Mouse (Mus musculus) liver, embryonic 15.5 days (tissue): ENCODE measurements at regions not wholly inside any gene's neighbourhood (a gene's known extent, or its start where the extent isn't known, plus 50 kb on each side); places are given as distances from the start of the nearest gene placed in this dataset.

Experiments used
- ATAC-seq: fragments of 200-750 bp; cut with Nextera tagmentation; 2 replicates; pipeline ENCODE4 v1.8.0; 2017; ENCODE audit warnings: moderate number of reproducible peaks, mild to moderate bottlenecking, moderate library complexity; ENCODE audit not compliant: insufficient read depth
- H3K27ac ChIP-seq: fragments of 300-500 bp; sonication (generic); replicated peaks from 2 replicates; pipeline ENCODE4 v1.5.1; 2015; ENCODE audit warnings: mild to moderate bottlenecking, inconsistent platforms
- H3K27me3 ChIP-seq: fragments of 300-500 bp; sonication (generic); 2 replicates; pipeline ENCODE4 v1.6.1; 2015; ENCODE audit warnings: mild to moderate bottlenecking, inconsistent platforms
- H3K36me3 ChIP-seq: fragments of 300-500 bp; sonication (generic); replicated peaks from 2 replicates; pipeline ENCODE4 v1.6.1; 2015; ENCODE audit warnings: moderate library complexity, mild to moderate bottlenecking, inconsistent platforms
- H3K4me1 ChIP-seq: fragments of 300-500 bp; sonication (generic); replicated peaks from 2 replicates; pipeline ENCODE4 v1.6.1; 2015; ENCODE audit warnings: inconsistent platforms
- H3K4me2 ChIP-seq: fragments of 300-500 bp; sonication (generic); 2 replicates; pipeline ENCODE4 v1.6.1; 2015; ENCODE audit warnings: moderate library complexity, mild to moderate bottlenecking, inconsistent platforms
- H3K4me3 ChIP-seq: fragments of 300-500 bp; sonication (generic); replicated peaks from 2 replicates; pipeline ENCODE4 v1.5.1; 2015; ENCODE audit warnings: mild to moderate bottlenecking, inconsistent platforms
- H3K9ac ChIP-seq: fragments of 300-500 bp; sonication (generic); 2 replicates; pipeline ENCODE4 v1.6.1; 2015; ENCODE audit warnings: moderate library complexity, mild to moderate bottlenecking, inconsistent platforms
- H3K9me3 ChIP-seq: fragments of 300-500 bp; sonication (generic); replicated peaks from 2 replicates; pipeline ENCODE4 v1.6.1; 2016; ENCODE audit warnings: inconsistent platforms
- WGBS: fragments of 180-500 bp; shearing (Covaris S2); methylation state at CpG from one replicate; pipeline ENCODE4 v1.1.7; 2015; ENCODE audit warnings: mixed read lengths; ENCODE audit not compliant: insufficient replicate concordance; 5-methylcytosine and 5-hydroxymethylcytosine counted together

- WGBS = 27% methylated on average over 6 of the region's 6 CpGs
Observed at GRCm38 (mm10) chr6:143697997-143698396, 531.0 kb downstream of the Etnk1 start.

DNA sequence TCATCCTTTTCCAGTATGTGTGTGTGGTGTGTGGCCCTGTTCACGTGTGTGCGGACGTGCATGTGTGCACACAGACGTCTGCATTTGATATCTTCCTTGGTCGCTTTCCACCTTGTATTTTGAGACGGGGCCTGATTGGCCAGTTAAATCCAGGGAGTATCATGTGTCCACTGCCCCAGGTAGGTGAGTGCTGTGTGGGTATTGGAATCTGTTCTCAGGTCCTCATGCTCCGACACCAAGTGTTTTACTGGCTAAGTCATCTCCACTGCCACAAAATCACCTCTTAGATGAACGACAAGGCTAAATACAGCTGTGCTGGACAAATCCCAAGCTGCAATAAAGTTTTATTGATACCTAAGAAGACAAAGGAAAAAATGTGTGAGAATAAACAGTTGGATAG, 537.0 kb downstream of the Etnk1 start:
- H3K4me2 ChIP-seq = no peak overlapping the region
- H3K4me1 ChIP-seq = no peaks in the 10 kb centered on the region
- H3K9ac ChIP-seq = no peak overlapping the region
- ATAC-seq = no peak
- no peaks in the 10 kb centered on the region for H3K9me3 ChIP-seq
- H3K4me3 ChIP-seq = no peak overlapping the region
- H3K27me3 ChIP-seq = no peaks in the 10 kb centered on the region
- H3K27ac ChIP-seq = no peak overlapping the region
- WGBS = 67% methylated on average over 8 of the region's 8 CpGs
- H3K36me3 ChIP-seq = no peaks in the 10 kb centered on the region

More at GRCm38 (mm10) chr6:143697997-143698396, 531.0 kb downstream of the Etnk1 start:
- no peaks in the 10 kb centered on the region for H3K4me1 ChIP-seq
- H3K36me3 ChIP-seq = no peaks in the 10 kb centered on the region
- H3K27me3 ChIP-seq = no peaks in the 10 kb centered on the region
- no peak overlapping the region for H3K4me2 ChIP-seq
- no peaks in the 10 kb centered on the region for H3K9me3 ChIP-seq
- no peak for ATAC-seq
- no peak overlapping the region for H3K9ac ChIP-seq
- no peak overlapping the region for H3K4me3 ChIP-seq
- H3K27ac ChIP-seq = no peak overlapping the region

DNA sequence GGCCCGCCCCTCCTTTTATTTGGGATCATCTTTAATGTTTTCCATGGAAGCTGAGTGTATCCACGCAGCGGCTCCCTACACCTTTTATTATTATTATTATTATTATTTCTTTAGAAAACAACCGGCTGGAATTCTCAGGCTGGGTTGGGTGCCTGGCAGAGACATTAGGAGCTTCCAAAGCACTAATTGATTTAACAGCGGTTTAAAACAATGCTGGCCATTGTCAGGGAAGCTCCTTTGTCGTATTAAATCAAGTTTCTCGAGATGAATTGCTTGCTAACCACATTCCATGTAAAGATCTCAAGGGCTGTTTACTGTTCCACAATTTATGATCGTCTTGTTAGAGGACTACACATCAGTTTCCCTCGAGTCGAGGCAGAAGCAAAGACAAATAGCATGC, 539.4 kb downstream of the Etnk1 start:
- ATAC-seq = no peak

GRCm38 (mm10) chr6:143714461-143714860, 547.4 kb downstream of the Etnk1 start:
- Histone ChIP-seq H3K4me2 (no peak overlapping the region), H3K9me3 (no peaks in the 10 kb centered on the region), H3K4me1 (no peaks in the 10 kb centered on the region), H3K4me3 (no peak overlapping the region), H3K27me3 (no peaks in the 10 kb centered on the region), H3K27ac (no peak overlapping the region), H3K9ac (no peak overlapping the region), H3K36me3 (no peaks in the 10 kb centered on the region)
- WGBS = 77% methylated on average over 10 of the region's 10 CpGs
- no peak for ATAC-seq

More for the DNA sequence above, 539.4 kb downstream of the Etnk1 start:
- H3K4me1 ChIP-seq = no peaks in the 10 kb centered on the region
- no peak overlapping the region for H3K9ac ChIP-seq
- no peaks in the 10 kb centered on the region for H3K9me3 ChIP-seq
- no peaks in the 10 kb centered on the region for H3K36me3 ChIP-seq
- H3K4me3 ChIP-seq = no peak overlapping the region
- no peaks in the 10 kb centered on the region for H3K27me3 ChIP-seq
- H3K27ac ChIP-seq = no peak overlapping the region
- 56% methylated on average over 10 of the region's 10 CpGs for WGBS
- no peak overlapping the region for H3K4me2 ChIP-seq

DNA sequence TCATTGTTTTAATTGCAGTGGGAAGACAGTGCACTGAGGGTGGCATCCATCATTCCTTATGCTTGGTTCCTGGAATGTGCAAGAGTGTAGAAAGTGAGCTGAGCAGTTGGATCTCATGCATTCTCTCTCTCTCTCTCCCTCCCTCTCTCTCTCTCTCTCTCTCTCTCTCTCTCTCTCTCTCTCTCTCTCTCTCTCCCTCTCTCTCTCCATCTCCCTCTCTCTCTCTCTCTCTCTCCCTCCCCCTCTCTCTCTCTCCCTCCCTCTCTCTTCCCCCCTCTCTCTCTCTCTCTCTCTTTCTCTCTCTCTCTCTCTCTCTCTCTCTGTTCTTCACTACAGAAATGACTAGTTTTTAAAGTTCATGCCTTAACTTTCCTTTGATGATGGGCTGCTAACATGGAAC, 583.1 kb downstream of the Etnk1 start:
- Histone ChIP-seq H3K9me3 (no peaks in the 10 kb centered on the region), H3K27me3 (no peaks in the 10 kb centered on the region), H3K4me2 (no peak overlapping the region), H3K4me1 (no peaks in the 10 kb centered on the region), H3K36me3 (no peaks in the 10 kb centered on the region), H3K27ac (no peak overlapping the region), H3K9ac (no peak overlapping the region), H3K4me3 (no peak overlapping the region)
- no peak for ATAC-seq

- ATAC-seq = peak; percentile 74
- Histone ChIP-seq H3K9ac (no peak overlapping the region), H3K9me3 (no peaks in the 10 kb centered on the region), H3K4me2 (peak overlapping the region; percentile 44), H3K27me3 (no peaks in the 10 kb centered on the region), H3K4me1 (no peaks in the 10 kb centered on the region), H3K4me3 (peak overlapping the region; percentile 27), H3K27ac (peak overlapping the region; percentile 57), H3K36me3 (no peaks in the 10 kb centered on the region)
- 45% methylated on average over 14 of the region's 14 CpGs for WGBS
Observed at GRCm38 (mm10) chr6:143751076-143752070, 584.4 kb downstream of the Etnk1 start.

DNA sequence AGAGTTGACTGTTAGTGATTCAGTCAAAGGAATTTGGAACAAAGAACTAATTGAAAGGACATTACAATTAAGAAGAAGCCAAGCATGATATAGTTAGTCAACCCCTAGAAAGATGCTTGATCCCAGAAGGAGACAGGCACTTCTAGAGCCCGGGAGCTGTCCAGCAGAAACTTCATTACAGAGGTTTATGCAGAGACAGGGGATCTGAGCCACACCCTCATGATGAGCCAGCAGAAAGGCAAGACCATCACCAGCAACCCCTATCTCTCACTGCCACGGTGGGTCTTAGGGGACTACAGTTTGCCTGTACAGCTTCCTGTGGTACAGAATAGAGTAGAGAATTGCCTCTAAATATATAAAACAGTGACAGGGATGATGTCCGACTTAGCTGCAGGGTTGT, 590.4 kb downstream of the Etnk1 start:
- 34% methylated on average over 3 of the region's 3 CpGs for WGBS
- ATAC-seq = no peak
- Histone ChIP-seq H3K9ac (no peak overlapping the region), H3K36me3 (no peaks in the 10 kb centered on the region), H3K4me1 (no peaks in the 10 kb centered on the region), H3K27ac (no peak overlapping the region), H3K4me2 (no peak overlapping the region), H3K9me3 (no peaks in the 10 kb centered on the region), H3K27me3 (no peaks in the 10 kb centered on the region), H3K4me3 (no peak overlapping the region)

DNA sequence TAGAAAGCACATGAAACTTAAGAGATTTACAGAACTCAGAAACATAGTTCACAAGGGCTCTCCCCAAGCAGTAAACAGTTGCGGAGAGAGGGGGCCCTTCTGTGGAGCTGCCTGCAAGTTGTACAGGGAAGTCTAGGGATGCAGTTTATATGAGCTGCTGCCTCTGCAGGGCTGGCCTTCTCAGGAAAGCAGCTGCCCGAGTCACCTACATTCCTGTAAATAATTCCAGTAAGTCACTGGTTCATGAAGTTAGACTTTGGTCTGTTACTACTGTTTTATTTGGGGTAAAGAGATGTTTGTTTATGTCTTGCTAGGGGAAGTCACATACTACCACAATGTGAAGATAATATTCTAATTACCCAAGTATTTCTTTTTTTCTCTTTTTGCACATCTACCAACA, 601.1 kb downstream of the Etnk1 start:
- Histone ChIP-seq H3K4me2 (no peak overlapping the region), H3K36me3 (no peaks in the 10 kb centered on the region), H3K9me3 (no peaks in the 10 kb centered on the region), H3K27ac (no peak overlapping the region), H3K27me3 (no peaks in the 10 kb centered on the region), H3K4me3 (no peak overlapping the region), H3K9ac (no peak overlapping the region), H3K4me1 (no peaks in the 10 kb centered on the region)
- WGBS = 48% methylated on average over 2 of the region's 2 CpGs
- no peak for ATAC-seq
